Mouse (Mus musculus) myocyte (in vitro differentiated cells): ENCODE data around the gene Slc39a11. TPM values are rescaled to one million over a fixed set of nuclear protein-coding genes. Genes with fewer than 3 reads are reported as not detected.

Experiments used
- H3K27me3 ChIP-seq: one replicate; pipeline ENCODE4 v1.6.1; 2011; ENCODE audit not compliant: control insufficient read depth, insufficient read depth, insufficient read length
- H3K36me3 ChIP-seq: one replicate; pipeline ENCODE4 v1.6.1; 2011; ENCODE audit not compliant: control insufficient read depth, insufficient read depth
- H3K4me2 ChIP-seq: one replicate; pipeline ENCODE4 v1.6.1; 2011; ENCODE audit warnings: low read depth, control low read depth
- H3K4me3 ChIP-seq: one replicate; pipeline ENCODE4 v1.5.1; 2011; ENCODE audit warnings: mild to moderate bottlenecking, control low read depth, moderate library complexity
- H3K79me2 ChIP-seq: one replicate; pipeline ENCODE4 v1.6.1; 2011; ENCODE audit not compliant: control insufficient read depth, insufficient read depth
- H3ac ChIP-seq: one replicate; pipeline ENCODE4 v1.6.1; 2011; ENCODE audit not compliant: control insufficient read depth, insufficient read length
- CEBPB ChIP-seq: IDR thresholded peaks from 2 replicates; pipeline ENCODE4 v1.6.1; 2011; ENCODE audit warnings: mild to moderate bottlenecking, moderate library complexity; ENCODE audit not compliant: poor library complexity, insufficient read depth, severe bottlenecking
- E2F4 ChIP-seq: IDR thresholded peaks from one replicate; pipeline ENCODE4 v1.6.1; 2011; ENCODE audit warnings: mild to moderate bottlenecking, control low read depth, moderate library complexity; ENCODE audit not compliant: insufficient read depth
- MAX ChIP-seq: IDR thresholded peaks from one replicate; pipeline ENCODE4 v1.6.1; 2011; ENCODE audit warnings: low read depth, mild to moderate bottlenecking, control low read depth
- MYOD1 ChIP-seq, 3 experiments: IDR thresholded peaks; one replicate each; pipeline ENCODE4 v1.6.1; 2011; ENCODE audit warnings: control low read depth in 2 of 3, low read depth in 2 of 3, mild to moderate bottlenecking in 2 of 3, moderate library complexity in 1 of 3; ENCODE audit not compliant: insufficient read length in 2 of 3, control insufficient read depth in 1 of 3
- MYOG ChIP-seq, 3 experiments: IDR thresholded peaks; one replicate each; pipeline ENCODE4 v1.6.1; 2011; ENCODE audit warnings: control low read depth in 2 of 3, low read depth in 2 of 3, mild to moderate bottlenecking in 2 of 3; ENCODE audit not compliant: insufficient read length in 2 of 3, control insufficient read depth in 1 of 3, insufficient read depth in 1 of 3
- POLR2A ChIP-seq: IDR thresholded peaks from one replicate; pipeline ENCODE4 v1.6.1; 2011; ENCODE audit warnings: low read depth, mild to moderate bottlenecking, control low read depth, moderate library complexity; ENCODE audit not compliant: insufficient read length
- POLR2AphosphoS2 ChIP-seq: IDR thresholded peaks from one replicate; pipeline ENCODE4 v1.6.1; 2011; ENCODE audit warnings: low read depth, control low read depth; ENCODE audit not compliant: insufficient read length
- REST ChIP-seq: IDR thresholded peaks from one replicate; pipeline ENCODE4 v1.6.1; 2011; ENCODE audit warnings: mild to moderate bottlenecking, control low read depth, moderate library complexity; ENCODE audit not compliant: insufficient read depth, insufficient read length
- SRF ChIP-seq: IDR thresholded peaks from one replicate; pipeline ENCODE4 v1.6.1; 2011; ENCODE audit warnings: low read depth; ENCODE audit not compliant: control insufficient read depth, insufficient read length
- TCF12 ChIP-seq: IDR thresholded peaks from one replicate; pipeline ENCODE4 v1.6.1; 2011; ENCODE audit warnings: mild to moderate bottlenecking, control low read depth; ENCODE audit not compliant: poor library complexity, insufficient read depth, severe bottlenecking
- TCF3 ChIP-seq: IDR thresholded peaks from one replicate; pipeline ENCODE4 v1.6.1; 2011; ENCODE audit warnings: low read depth, control low read depth; ENCODE audit not compliant: insufficient read length
- USF1 ChIP-seq: IDR thresholded peaks from one replicate; pipeline ENCODE4 v1.6.1; 2011; ENCODE audit warnings: low read depth, mild to moderate bottlenecking, control low read depth, moderate library complexity
- polyA plus RNA-seq: library from polyadenylated mRNA; unstranded; fragments of >200 nt; fragmentation: generic; extraction: Trizol; gene quantifications from one replicate; pipeline ENCODE4 v1.2.1, GENCODE M21; 2012; ENCODE audit warnings: missing spikeins

The Slc39a11 gene
- polyA plus RNA-seq, 1 experiment, result 15.7 TPM

- Histone ChIP-seq H3K4me2 (no peak overlapping the region), H3K79me2 (no peaks in the 10 kb centered on the region), H3K27me3 (no peaks in the 10 kb centered on the region), H3ac (no peak overlapping the region), H3K36me3 (no peaks in the 10 kb centered on the region), H3K4me3 (no peak overlapping the region)
- TF ChIP-seq MAX (no peak), MYOG (IDR thresholded peaks at IDR 0.05; ENCODE audit: control insufficient read depth in 1 of 3, insufficient read depth in 1 of 3, insufficient read length in 2 of 3, low read depth in 2 of 3) (no peak), POLR2AphosphoS2 (no peak), REST (no peak), SRF (no peak), USF1 (no peak), MYOD1 (IDR thresholded peaks at IDR 0.05; ENCODE audit: control insufficient read depth in 1 of 3, insufficient read length in 2 of 3, low read depth in 2 of 3) (no peak), TCF3 (no peak), E2F4 (no peak), CEBPB (no peak), TCF12 (no peak), POLR2A (no peak)
These were observed 453.5 kb downstream of the Slc39a11 start for GRCm38 (mm10) chr11:113196234-113197007.

Other genes with a start within 250 kb of the Slc39a11 start
- 5.3 TPM for gene Sstr2, start 30.7 kb downstream of the Slc39a11 start, polyA plus RNA-seq
- 25.6 TPM for gene Cog1, start 910 bp downstream of the Slc39a11 start, polyA plus RNA-seq
- 45.8 TPM for gene Fam104a, start 34.1 kb upstream of the Slc39a11 start, polyA plus RNA-seq
- 10.6 TPM for gene D11Wsu47e, start 34.3 kb upstream of the Slc39a11 start, polyA plus RNA-seq
- gene Cpsf4l, start 59.9 kb upstream of the Slc39a11 start, polyA plus RNA-seq, result 0.06 TPM
- gene Cdc42ep4, start 101.8 kb upstream of the Slc39a11 start, polyA plus RNA-seq, result 13.3 TPM